Mouse (Mus musculus): ENCODE data around the gene Sdk1. TPM values are rescaled to one million over a fixed set of nuclear protein-coding genes. Genes with fewer than 3 reads are reported as not detected.

Gene Sdk1
- polyA plus RNA-seq, 1 experiment from 2014 or later = 2.0 TPM

GRCm38 (mm10) chr5:141979511-141979910 lies 738.2 kb downstream of the Sdk1 start:
- ATAC-seq = no peak
- Histone ChIP-seq H3K4me1 (ENCODE audit: control insufficient read depth, insufficient read depth, low read depth, low read length) (no peaks in the 10 kb centered on the region), H3K4me3 (ENCODE audit: low read length) (no peak overlapping the region), H3K27me3 (replicated peaks; ENCODE audit: control insufficient read depth, insufficient read depth, low read length) (no peaks in the 10 kb centered on the region), H3K36me3 (ENCODE audit: control insufficient read depth, insufficient read depth, low read length) (no peaks in the 10 kb centered on the region), H3K9ac (ENCODE audit: low read depth, low read length) (no peak overlapping the region), H3K27ac (ENCODE audit: low read depth, low read length) (no peak overlapping the region), H3K4me2 (ENCODE audit: low read length) (no peak overlapping the region), H3K9me3 (ENCODE audit: control insufficient read depth, low read length) (no peaks in the 10 kb centered on the region)

GRCm38 (mm10) chr5:141980746-141981145 lies 739.5 kb downstream of the Sdk1 start:
- H3K27ac ChIP-seq (ENCODE audit: low read depth, low read length) = no peak overlapping the region
- no peak overlapping the region for H3K4me3 ChIP-seq (ENCODE audit: low read length)
- no peaks in the 10 kb centered on the region for H3K4me1 ChIP-seq (ENCODE audit: control insufficient read depth, insufficient read depth, low read depth, low read length)
- WGBS = 64% methylated on average over 6 of the region's 6 CpGs
- no peaks in the 10 kb centered on the region for H3K36me3 ChIP-seq (ENCODE audit: control insufficient read depth, insufficient read depth, low read length)
- no peaks in the 10 kb centered on the region for H3K9me3 ChIP-seq (ENCODE audit: control insufficient read depth, low read length)
- H3K27me3 ChIP-seq (replicated peaks; ENCODE audit: control insufficient read depth, insufficient read depth, low read length) = no peaks in the 10 kb centered on the region
- no peak for ATAC-seq
- H3K4me2 ChIP-seq (ENCODE audit: low read length) = no peak overlapping the region
- no peak overlapping the region for H3K9ac ChIP-seq (ENCODE audit: low read depth, low read length)

GRCm38 (mm10) chr5:141984322-141984721 lies 743.0 kb downstream of the Sdk1 start:
- WGBS = 78% methylated on average over 4 of the region's 4 CpGs
- Histone ChIP-seq H3K36me3 (ENCODE audit: control insufficient read depth, insufficient read depth, low read length) (no peaks in the 10 kb centered on the region), H3K9me3 (ENCODE audit: control insufficient read depth, low read length) (no peaks in the 10 kb centered on the region), H3K4me2 (ENCODE audit: low read length) (no peak overlapping the region), H3K9ac (ENCODE audit: low read depth, low read length) (no peak overlapping the region), H3K27ac (ENCODE audit: low read depth, low read length) (no peak overlapping the region), H3K4me1 (ENCODE audit: control insufficient read depth, insufficient read depth, low read depth, low read length) (no peaks in the 10 kb centered on the region), H3K4me3 (ENCODE audit: low read length) (no peak overlapping the region), H3K27me3 (replicated peaks; ENCODE audit: control insufficient read depth, insufficient read depth, low read length) (no peaks in the 10 kb centered on the region)
- no peak for ATAC-seq

- ATAC-seq = no peak
Observed at GRCm38 (mm10) chr5:141985003-141985402, 743.7 kb downstream of the Sdk1 start.

GRCm38 (mm10) chr5:141985551-141985950 lies 744.3 kb downstream of the Sdk1 start:
- H3K9me3 ChIP-seq (ENCODE audit: control insufficient read depth, low read length) = no peaks in the 10 kb centered on the region
- WGBS = 86% methylated on average over 4 of the region's 4 CpGs
- H3K9ac ChIP-seq (ENCODE audit: low read depth, low read length) = no peak overlapping the region
- no peak for ATAC-seq
- no peak overlapping the region for H3K4me3 ChIP-seq (ENCODE audit: low read length)
- H3K27me3 ChIP-seq (replicated peaks; ENCODE audit: control insufficient read depth, insufficient read depth, low read length) = no peaks in the 10 kb centered on the region
- H3K4me1 ChIP-seq (ENCODE audit: control insufficient read depth, insufficient read depth, low read depth, low read length) = no peaks in the 10 kb centered on the region
- no peaks in the 10 kb centered on the region for H3K36me3 ChIP-seq (ENCODE audit: control insufficient read depth, insufficient read depth, low read length)
- H3K27ac ChIP-seq (ENCODE audit: low read depth, low read length) = no peak overlapping the region
- no peak overlapping the region for H3K4me2 ChIP-seq (ENCODE audit: low read length)

More at GRCm38 (mm10) chr5:141985003-141985402, 743.7 kb downstream of the Sdk1 start:
- 14% methylated on average over 8 of the region's 8 CpGs for WGBS
- no peaks in the 10 kb centered on the region for H3K36me3 ChIP-seq (ENCODE audit: control insufficient read depth, insufficient read depth, low read length)
- H3K4me3 ChIP-seq (ENCODE audit: low read length) = no peak overlapping the region
- no peaks in the 10 kb centered on the region for H3K9me3 ChIP-seq (ENCODE audit: control insufficient read depth, low read length)
- no peak overlapping the region for H3K9ac ChIP-seq (ENCODE audit: low read depth, low read length)
- no peak overlapping the region for H3K4me2 ChIP-seq (ENCODE audit: low read length)
- H3K27ac ChIP-seq (ENCODE audit: low read depth, low read length) = no peak overlapping the region
- H3K27me3 ChIP-seq (replicated peaks; ENCODE audit: control insufficient read depth, insufficient read depth, low read length) = no peaks in the 10 kb centered on the region
- no peaks in the 10 kb centered on the region for H3K4me1 ChIP-seq (ENCODE audit: control insufficient read depth, insufficient read depth, low read depth, low read length)

GRCm38 (mm10) chr5:141987287-141987799 lies 746.1 kb downstream of the Sdk1 start:
- H3K4me1 ChIP-seq (ENCODE audit: control insufficient read depth, insufficient read depth, low read depth, low read length) = no peaks in the 10 kb centered on the region
- no peak overlapping the region for H3K27ac ChIP-seq (ENCODE audit: low read depth, low read length)
- no peak overlapping the region for H3K4me3 ChIP-seq (ENCODE audit: low read length)
- no peak overlapping the region for H3K9ac ChIP-seq (ENCODE audit: low read depth, low read length)
- H3K36me3 ChIP-seq (ENCODE audit: control insufficient read depth, insufficient read depth, low read length) = no peaks in the 10 kb centered on the region
- ATAC-seq = no peak
- H3K9me3 ChIP-seq (ENCODE audit: control insufficient read depth, low read length) = no peaks in the 10 kb centered on the region
- H3K27me3 ChIP-seq (replicated peaks; ENCODE audit: control insufficient read depth, insufficient read depth, low read length) = no peaks in the 10 kb centered on the region
- no peak overlapping the region for H3K4me2 ChIP-seq (ENCODE audit: low read length)
- 14% methylated on average over 1 of the region's 1 CpGs for WGBS

- Histone ChIP-seq H3K4me1 (ENCODE audit: control insufficient read depth, insufficient read depth, low read depth, low read length) (no peaks in the 10 kb centered on the region), H3K4me3 (ENCODE audit: low read length) (no peak overlapping the region), H3K9ac (ENCODE audit: low read depth, low read length) (no peak overlapping the region), H3K9me3 (ENCODE audit: control insufficient read depth, low read length) (no peaks in the 10 kb centered on the region), H3K27me3 (replicated peaks; ENCODE audit: control insufficient read depth, insufficient read depth, low read length) (no peaks in the 10 kb centered on the region), H3K27ac (ENCODE audit: low read depth, low read length) (no peak overlapping the region), H3K36me3 (ENCODE audit: control insufficient read depth, insufficient read depth, low read length) (no peaks in the 10 kb centered on the region), H3K4me2 (ENCODE audit: low read length) (no peak overlapping the region)
- no peak for ATAC-seq
- WGBS = 79% methylated on average over 5 of the region's 5 CpGs
Observed at GRCm38 (mm10) chr5:141988685-141989084, 747.4 kb downstream of the Sdk1 start.

- no peak for ATAC-seq
- H3K4me1 ChIP-seq (ENCODE audit: control insufficient read depth, insufficient read depth, low read depth, low read length) = 0 out of 2 replicates have a peak, but pooled peaks cover 2% of the 10 kb centered on the region
- 74% methylated on average over 3 of the region's 3 CpGs for WGBS
Observed at GRCm38 (mm10) chr5:141994192-141994591, 752.9 kb downstream of the Sdk1 start.

GRCm38 (mm10) chr5:142000247-142000646 lies 759.0 kb downstream of the Sdk1 start:
- no peaks in the 10 kb centered on the region for H3K9me3 ChIP-seq (ENCODE audit: control insufficient read depth, low read length)
- no peaks in the 10 kb centered on the region for H3K36me3 ChIP-seq (ENCODE audit: control insufficient read depth, insufficient read depth, low read length)
- H3K4me1 ChIP-seq (ENCODE audit: control insufficient read depth, insufficient read depth, low read depth, low read length) = peaks cover 4% of the 10 kb centered on the region; the same call in 1 of the 2 replicates
- 96% methylated on average over 1 of the region's 1 CpGs for WGBS
- H3K4me2 ChIP-seq (ENCODE audit: low read length) = no peak overlapping the region
- no peak for ATAC-seq
- no peak overlapping the region for H3K27ac ChIP-seq (ENCODE audit: low read depth, low read length)
- no peaks in the 10 kb centered on the region for H3K27me3 ChIP-seq (replicated peaks; ENCODE audit: control insufficient read depth, insufficient read depth, low read length)
- no peak overlapping the region for H3K9ac ChIP-seq (ENCODE audit: low read depth, low read length)
- H3K4me3 ChIP-seq (ENCODE audit: low read length) = no peak overlapping the region

More at GRCm38 (mm10) chr5:141994192-141994591, 752.9 kb downstream of the Sdk1 start:
- Histone ChIP-seq H3K4me3 (ENCODE audit: low read length) (no peak overlapping the region), H3K9ac (ENCODE audit: low read depth, low read length) (no peak overlapping the region), H3K4me2 (ENCODE audit: low read length) (no peak overlapping the region), H3K9me3 (ENCODE audit: control insufficient read depth, low read length) (no peaks in the 10 kb centered on the region), H3K27me3 (replicated peaks; ENCODE audit: control insufficient read depth, insufficient read depth, low read length) (no peaks in the 10 kb centered on the region), H3K27ac (ENCODE audit: low read depth, low read length) (no peak overlapping the region), H3K36me3 (ENCODE audit: control insufficient read depth, insufficient read depth, low read length) (no peaks in the 10 kb centered on the region)

- H3K4me3 ChIP-seq (ENCODE audit: low read length) = no peak overlapping the region
- H3K9me3 ChIP-seq (ENCODE audit: control insufficient read depth, low read length) = no peaks in the 10 kb centered on the region
- H3K27ac ChIP-seq (ENCODE audit: low read depth, low read length) = no peak overlapping the region
- H3K27me3 ChIP-seq (replicated peaks; ENCODE audit: control insufficient read depth, insufficient read depth, low read length) = no peaks in the 10 kb centered on the region
- no peak overlapping the region for H3K9ac ChIP-seq (ENCODE audit: low read depth, low read length)
- WGBS = 48% methylated on average over 6 of the region's 6 CpGs
- no peak for ATAC-seq
- no peaks in the 10 kb centered on the region for H3K36me3 ChIP-seq (ENCODE audit: control insufficient read depth, insufficient read depth, low read length)
- peaks cover 4% of the 10 kb centered on the region; the same call in 1 of the 2 replicates for H3K4me1 ChIP-seq (ENCODE audit: control insufficient read depth, insufficient read depth, low read depth, low read length)
- no peak overlapping the region for H3K4me2 ChIP-seq (ENCODE audit: low read length)
Observed at GRCm38 (mm10) chr5:142001131-142001530, 759.8 kb downstream of the Sdk1 start.

All from hindbrain, embryonic 16.5 days (tissue).